Mouse (Mus musculus) liver, adult 2 months (tissue): ENCODE measurements around the gene Tmem82.

Experiments used
- CTCF ChIP-seq: fragments of 200-500 bp; IDR thresholded peaks from 2 replicates; pipeline ENCODE4 v1.5.1; 2011; ENCODE audit warnings: low read depth, low read length, control low read depth
- POLR2A ChIP-seq: fragments of 200-500 bp; IDR thresholded peaks from 2 replicates; pipeline ENCODE4 v1.6.1; 2011; ENCODE audit warnings: low read length, control low read depth; ENCODE audit not compliant: insufficient read depth; ENCODE audit errors: extremely low read depth

- TF ChIP-seq POLR2A (no peak), CTCF (no peak)
Observed at GRCm38 (mm10) chr4:141603921-141604320, 14.5 kb downstream of the Tmem82 start.
